Mouse (Mus musculus): Measurements from ENCODE around the gene Hist1h2bk. TPM values are rescaled to one million over a fixed set of nuclear protein-coding genes. Genes with fewer than 3 reads are reported as not detected.

Gene Hist1h2bk
- polyA plus RNA-seq, 1 experiment: 8.2 TPM

DNA sequence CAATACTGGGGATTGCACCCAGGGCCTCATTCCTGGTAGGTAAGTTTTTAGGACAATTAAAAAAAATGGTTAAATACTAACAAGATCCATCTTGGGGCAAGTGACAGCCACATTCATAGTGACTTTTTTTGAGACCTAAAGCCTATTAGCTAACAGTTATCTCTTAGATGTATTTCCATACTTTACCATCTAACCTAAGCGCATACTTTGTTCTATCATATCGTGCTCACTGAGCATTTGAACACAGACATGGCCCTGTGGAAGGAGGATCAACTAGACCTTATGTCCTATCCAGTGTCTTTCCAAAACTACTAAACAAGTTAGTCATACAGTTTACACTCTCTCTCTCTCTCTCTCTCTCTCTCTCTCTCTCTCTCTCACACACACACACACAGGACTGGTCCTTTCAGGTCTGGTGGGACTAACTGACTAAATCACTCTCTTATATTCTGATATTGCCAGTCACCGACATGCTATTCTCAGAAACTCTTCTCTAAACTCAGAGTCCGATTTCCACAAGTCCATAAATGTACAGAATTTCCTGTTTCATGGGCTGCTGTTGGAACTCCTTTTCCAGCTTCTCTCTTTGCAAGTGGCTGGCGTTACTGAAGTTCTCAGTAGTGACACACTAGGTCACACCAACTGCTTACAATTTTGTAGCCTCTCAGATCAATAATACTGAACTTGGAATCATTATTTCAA, 1.8 kb upstream of the Hist1h2bk start:
- Histone ChIP-seq H3K27me3 (ENCODE audit: control insufficient read depth, insufficient read depth, insufficient read length) (no peaks in the 10 kb centered on the region), H3K36me3 (ENCODE audit: control insufficient read depth, insufficient read depth) (no peaks in the 10 kb centered on the region), H3K4me2 (ENCODE audit: low read depth) (peak overlapping the region; percentile 96), H3K4me3 (peak overlapping the region; percentile 41), H3K79me2 (ENCODE audit: control insufficient read depth, insufficient read depth) (no peaks in the 10 kb centered on the region), H3ac (ENCODE audit: control insufficient read depth, insufficient read length) (no peak overlapping the region)
- TF ChIP-seq TCF3 (IDR thresholded peaks at IDR 0.05; ENCODE audit: insufficient read length, low read depth) (no peak), REST (IDR thresholded peaks at IDR 0.05; ENCODE audit: insufficient read depth, insufficient read length) (no peak), POLR2A (IDR thresholded peaks at IDR 0.05; ENCODE audit: insufficient read length, low read depth) (no peak), E2F4 (IDR thresholded peaks at IDR 0.05; ENCODE audit: insufficient read depth) (no peak), CEBPB (IDR thresholded peaks at IDR 0.05; ENCODE audit: insufficient read depth, poor library complexity, severe bottlenecking) (no peak), TCF12 (IDR thresholded peaks at IDR 0.05; ENCODE audit: insufficient read depth, poor library complexity, severe bottlenecking) (no peak), MAX (IDR thresholded peaks at IDR 0.05; ENCODE audit: low read depth) (no peak), POLR2AphosphoS2 (IDR thresholded peaks at IDR 0.05; ENCODE audit: insufficient read length, low read depth) (no peak), MYOG (IDR thresholded peaks at IDR 0.05; ENCODE audit: control insufficient read depth in 1 of 3, insufficient read depth in 1 of 3, insufficient read length in 2 of 3, low read depth in 2 of 3) (no peak), USF1 (IDR thresholded peaks at IDR 0.05; ENCODE audit: low read depth) (no peak), SRF (IDR thresholded peaks at IDR 0.05; ENCODE audit: control insufficient read depth, insufficient read length, low read depth) (no peak), MYOD1 (IDR thresholded peaks at IDR 0.05; ENCODE audit: control insufficient read depth in 1 of 3, insufficient read length in 2 of 3, low read depth in 2 of 3) (no peak)

DNA sequence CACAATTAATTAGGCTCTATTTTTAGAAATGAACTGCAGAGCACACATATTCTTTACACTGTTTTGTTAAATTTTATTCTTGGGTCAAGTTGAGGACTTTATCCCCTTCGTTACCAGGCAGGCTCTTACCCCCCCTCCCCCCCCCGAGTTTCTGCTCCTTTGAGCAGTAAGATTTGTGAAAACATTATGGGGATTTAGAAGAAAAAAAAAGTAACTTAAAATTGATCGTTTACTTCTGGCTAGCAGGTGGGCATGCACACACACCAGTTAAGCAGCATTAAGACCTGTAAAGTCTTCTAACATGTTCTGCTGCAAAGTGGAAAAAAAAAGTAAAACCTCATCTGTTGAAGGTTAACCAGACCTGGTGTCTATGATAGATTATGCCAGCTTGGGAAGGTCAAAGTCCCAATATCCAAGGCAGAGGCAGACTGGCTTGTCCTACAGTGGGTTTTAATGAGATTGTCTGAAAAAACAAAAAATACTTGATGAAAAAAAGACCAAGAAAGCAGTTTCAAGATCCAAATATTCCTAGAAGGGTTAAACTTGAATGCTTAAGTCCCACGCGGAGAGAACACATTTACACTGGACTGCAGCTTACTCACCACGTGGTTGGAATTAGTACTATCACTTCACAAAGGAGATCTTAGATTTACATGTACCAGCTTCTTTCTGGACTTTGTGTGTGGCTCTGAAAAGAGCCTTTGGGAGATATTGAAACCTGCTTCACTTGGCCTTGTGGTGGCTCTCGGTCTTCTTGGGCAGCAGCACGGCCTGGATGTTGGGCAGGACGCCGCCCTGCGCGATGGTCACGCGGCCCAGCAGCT, 1.0 kb upstream of the Hist1h2bk start:
- Histone ChIP-seq H3K79me2 (ENCODE audit: control insufficient read depth, insufficient read depth) (no peaks in the 10 kb centered on the region), H3ac (ENCODE audit: control insufficient read depth, insufficient read length) (no peak overlapping the region), H3K27me3 (ENCODE audit: control insufficient read depth, insufficient read depth, insufficient read length) (no peaks in the 10 kb centered on the region), H3K36me3 (ENCODE audit: control insufficient read depth, insufficient read depth) (no peaks in the 10 kb centered on the region), H3K4me2 (ENCODE audit: low read depth) (peak overlapping the region; percentile 96), H3K4me3 (peak overlapping the region; percentile 41)
- no peak for TF ChIP-seq TCF12 (IDR thresholded peaks at IDR 0.05; ENCODE audit: insufficient read depth, poor library complexity, severe bottlenecking)
- no peak for TF ChIP-seq E2F4 (IDR thresholded peaks at IDR 0.05; ENCODE audit: insufficient read depth)
- TF ChIP-seq USF1 (IDR thresholded peaks at IDR 0.05; ENCODE audit: low read depth): peak; percentile 55
- TF ChIP-seq MAX (IDR thresholded peaks at IDR 0.05; ENCODE audit: low read depth): no peak
- TF ChIP-seq POLR2A (IDR thresholded peaks at IDR 0.05; ENCODE audit: insufficient read length, low read depth): peak; percentile 12

DNA sequence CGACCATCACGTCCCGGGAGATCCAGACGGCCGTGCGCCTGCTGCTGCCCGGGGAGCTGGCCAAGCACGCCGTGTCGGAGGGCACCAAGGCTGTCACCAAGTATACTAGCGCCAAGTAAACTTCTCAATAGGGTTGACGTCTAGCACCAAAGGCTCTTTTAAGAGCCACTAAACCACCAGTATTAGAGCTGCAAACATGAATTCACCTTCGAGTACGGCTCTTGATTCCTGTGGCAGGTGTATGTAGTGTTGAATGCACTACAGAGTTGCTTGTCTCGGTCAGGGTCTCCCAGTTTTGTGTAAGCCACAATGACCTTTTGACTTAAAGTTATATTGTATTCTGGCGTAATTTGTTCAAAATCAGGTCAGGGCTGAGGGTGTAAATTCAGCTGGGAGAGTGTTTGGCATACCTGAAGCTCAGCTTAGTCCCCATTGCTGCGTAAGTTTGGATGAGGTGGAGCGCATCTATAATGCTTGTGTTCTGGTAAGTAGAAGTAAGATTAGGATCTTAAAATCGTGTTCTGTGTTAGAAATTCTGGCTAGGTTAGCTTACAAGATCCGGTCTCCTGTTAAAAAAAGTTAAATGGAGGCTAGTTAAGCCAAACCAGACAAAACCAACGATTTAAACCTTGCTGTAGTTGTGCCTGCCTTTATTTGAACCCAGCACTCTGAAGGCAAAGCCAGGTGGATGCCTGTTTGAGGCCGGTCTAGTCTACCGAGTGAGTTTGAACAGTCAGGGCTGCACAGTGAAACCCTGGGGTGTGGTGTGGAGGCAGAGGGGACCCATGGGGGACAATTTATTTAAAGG, 683 bp downstream of the Hist1h2bk start:
- peak overlapping the region; percentile 41 for H3K4me3 ChIP-seq
- H3ac ChIP-seq (ENCODE audit: control insufficient read depth, insufficient read length): no peak overlapping the region
- H3K27me3 ChIP-seq (ENCODE audit: control insufficient read depth, insufficient read depth, insufficient read length): no peaks in the 10 kb centered on the region
- TF ChIP-seq MAX (IDR thresholded peaks at IDR 0.05; ENCODE audit: low read depth): no peak
- no peak for TF ChIP-seq E2F4 (IDR thresholded peaks at IDR 0.05; ENCODE audit: insufficient read depth)
- TF ChIP-seq REST (IDR thresholded peaks at IDR 0.05; ENCODE audit: insufficient read depth, insufficient read length): no peak
- no peak for TF ChIP-seq CEBPB (IDR thresholded peaks at IDR 0.05; ENCODE audit: insufficient read depth, poor library complexity, severe bottlenecking)
- no peak for TF ChIP-seq MYOG (IDR thresholded peaks at IDR 0.05; ENCODE audit: control insufficient read depth in 1 of 3, insufficient read depth in 1 of 3, insufficient read length in 2 of 3, low read depth in 2 of 3)
- no peak for TF ChIP-seq MYOD1 (IDR thresholded peaks at IDR 0.05; ENCODE audit: control insufficient read depth in 1 of 3, insufficient read length in 2 of 3, low read depth in 2 of 3)
- TF ChIP-seq POLR2AphosphoS2 (IDR thresholded peaks at IDR 0.05; ENCODE audit: insufficient read length, low read depth): peak; percentile 34
- H3K79me2 ChIP-seq (ENCODE audit: control insufficient read depth, insufficient read depth): no peaks in the 10 kb centered on the region
- H3K36me3 ChIP-seq (ENCODE audit: control insufficient read depth, insufficient read depth): no peaks in the 10 kb centered on the region
- H3K4me2 ChIP-seq (ENCODE audit: low read depth): peak overlapping the region; percentile 79

DNA sequence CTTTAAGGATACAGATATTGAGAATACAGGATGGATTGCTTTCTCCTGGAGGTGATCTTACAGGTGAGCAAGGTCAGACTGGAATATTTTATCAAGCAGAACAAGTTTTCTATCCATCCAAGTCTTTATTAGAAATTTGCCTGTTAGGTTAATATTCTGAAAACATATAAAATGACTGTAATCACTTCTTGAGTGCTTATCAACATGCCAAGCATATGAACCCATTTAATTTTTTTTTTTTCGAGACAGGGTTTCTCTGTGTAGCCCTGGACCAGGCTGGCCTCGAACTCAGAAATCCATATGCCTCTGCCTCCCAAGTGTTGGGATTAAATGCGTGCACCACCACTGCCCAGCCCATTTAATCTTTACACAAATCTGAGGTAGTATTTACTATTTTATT, 1.3 kb downstream of the Hist1h2bk start:
- H3K4me3 ChIP-seq: peak overlapping the region; percentile 41
- peak overlapping the region; percentile 79 for H3K4me2 ChIP-seq (ENCODE audit: low read depth)
- H3K79me2 ChIP-seq (ENCODE audit: control insufficient read depth, insufficient read depth): no peaks in the 10 kb centered on the region
- no peaks in the 10 kb centered on the region for H3K36me3 ChIP-seq (ENCODE audit: control insufficient read depth, insufficient read depth)
- H3K27me3 ChIP-seq (ENCODE audit: control insufficient read depth, insufficient read depth, insufficient read length): no peaks in the 10 kb centered on the region
- no peak for TF ChIP-seq SRF (IDR thresholded peaks at IDR 0.05; ENCODE audit: control insufficient read depth, insufficient read length, low read depth)
- TF ChIP-seq E2F4 (IDR thresholded peaks at IDR 0.05; ENCODE audit: insufficient read depth): no peak
- TF ChIP-seq REST (IDR thresholded peaks at IDR 0.05; ENCODE audit: insufficient read depth, insufficient read length): no peak
- TF ChIP-seq MYOD1 (IDR thresholded peaks at IDR 0.05; ENCODE audit: control insufficient read depth in 1 of 3, insufficient read length in 2 of 3, low read depth in 2 of 3): no peak
- no peak for TF ChIP-seq TCF12 (IDR thresholded peaks at IDR 0.05; ENCODE audit: insufficient read depth, poor library complexity, severe bottlenecking)
- TF ChIP-seq MAX (IDR thresholded peaks at IDR 0.05; ENCODE audit: low read depth): no peak
- no peak overlapping the region for H3ac ChIP-seq (ENCODE audit: control insufficient read depth, insufficient read length)

All from myocyte (in vitro differentiated cells).